8 mouse cellular contexts compared by ENCODE assay signal in genomic region chr11:73024236-73024904, GRCm38 (mm10). TPM values are rescaled to one million over a fixed set of nuclear protein-coding genes. Genes with fewer than 3 reads are reported as not detected.
DNase-seq lines count a peak whose midpoint lies in the region; ATAC-seq lines count a peak whose summit lies in the region.

No protein-coding gene starts in this region.

- peaks cover 45% of the 10 kb centered on the region for H3K27me3 ChIP-seq in hindbrain, embryonic 10.5 days (ENCODE audit: insufficient read depth, poor library complexity, severe bottlenecking)
- H3K27me3 ChIP-seq in hindbrain, embryonic 12.5 days: peaks cover 29% of the 10 kb centered on the region
- peaks cover 35% of the 10 kb centered on the region for H3K27me3 ChIP-seq in heart, embryonic 10.5 days (ENCODE audit: insufficient read depth, poor library complexity, severe bottlenecking)
- H3K27me3 ChIP-seq in limb, embryonic 13.5 days: peaks cover 29% of the 10 kb centered on the region

- peaks cover 19% of the 10 kb centered on the region for H3K4me1 ChIP-seq in hindbrain, embryonic 10.5 days (replicated peaks)
- H3K4me1 ChIP-seq in hindbrain, embryonic 12.5 days: peaks cover 20% of the 10 kb centered on the region
- peaks cover 50% of the 10 kb centered on the region for H3K4me1 ChIP-seq in heart, embryonic 10.5 days
- H3K4me1 ChIP-seq in limb, embryonic 13.5 days: peaks cover 27% of the 10 kb centered on the region

- no peaks in the 10 kb centered on the region for H3K9me3 ChIP-seq in hindbrain, embryonic 10.5 days
- no peaks in the 10 kb centered on the region for H3K9me3 ChIP-seq in hindbrain, embryonic 12.5 days (replicated peaks)
- no peaks in the 10 kb centered on the region for H3K9me3 ChIP-seq in heart, embryonic 10.5 days
- H3K9me3 ChIP-seq in limb, embryonic 13.5 days: no peaks in the 10 kb centered on the region

- WGBS in hindbrain, embryonic 10.5 days: 65% methylated on average over 7 of the region's 7 CpGs
- WGBS in hindbrain, embryonic 12.5 days: 65% methylated on average over 7 of the region's 7 CpGs
- 43% methylated on average over 7 of the region's 7 CpGs for WGBS in heart, embryonic 10.5 days
- WGBS in limb, embryonic 13.5 days: 47% methylated on average over 7 of the region's 7 CpGs

- H3K27ac ChIP-seq in hindbrain, embryonic 10.5 days: peak overlapping the region; percentile 6
- no peak overlapping the region for H3K27ac ChIP-seq in hindbrain, embryonic 12.5 days
- H3K27ac ChIP-seq in heart, embryonic 10.5 days: peak overlapping the region; percentile 31; the same call in 1 of the 2 replicates
- H3K27ac ChIP-seq in limb, embryonic 13.5 days: peak overlapping the region; percentile 53; the same call in 1 of the 2 replicates

- no peak overlapping the region for H3K4me3 ChIP-seq in hindbrain, embryonic 10.5 days
- no peak overlapping the region for H3K4me3 ChIP-seq in hindbrain, embryonic 12.5 days
- no peak overlapping the region for H3K4me3 ChIP-seq in heart, embryonic 10.5 days
- no peak overlapping the region for H3K4me3 ChIP-seq in limb, embryonic 13.5 days

- ATAC-seq in hindbrain, embryonic 12.5 days (ENCODE audit: low FRiP score): no peak
- peak; percentile 10; the same call in 1 of the 2 replicates for ATAC-seq in limb, embryonic 13.5 days (ENCODE audit: low FRiP score, low read depth)

- intact Hi-C loops in left cerebral cortex, postnatal 36 days (cut with DNase I): no loop called here

- no peaks in the 10 kb centered on the region for H3K36me3 ChIP-seq in hindbrain, embryonic 10.5 days
- H3K36me3 ChIP-seq in hindbrain, embryonic 12.5 days: peaks cover 8% of the 10 kb centered on the region; the same call in 1 of the 2 replicates
- H3K36me3 ChIP-seq in heart, embryonic 10.5 days: no peaks in the 10 kb centered on the region
- H3K36me3 ChIP-seq in limb, embryonic 13.5 days: no peaks in the 10 kb centered on the region

- no peak for DNase-seq in hindbrain, embryonic 10.5 days (ENCODE audit: low spot score)
- DNase-seq in heart, embryonic 10.5 days (ENCODE audit: low spot score): no peak
- peak; percentile 79 to 82 for DNase-seq in monocyte, adult 2 months (ENCODE audit: low read depth in 1 of 2, low spot score in 2 of 2)
- no peak for DNase-seq in right cerebral cortex, adult 18-20 months
- DNase-seq in cerebellum, postnatal 25 days: no peak
- no peak for DNase-seq in left cerebral cortex, postnatal 36 days (ENCODE audit: low spot score in 2 of 2)

- H3K4me2 ChIP-seq in hindbrain, embryonic 12.5 days (replicated peaks): no peak overlapping the region
- H3K4me2 ChIP-seq in limb, embryonic 13.5 days (replicated peaks): 0 out of 2 replicates have a peak overlapping the region, but pooled peaks have one; percentile 1

- H3K9ac ChIP-seq in hindbrain, embryonic 12.5 days: no peak overlapping the region
- H3K9ac ChIP-seq in limb, embryonic 13.5 days: no peak overlapping the region

RNA-seq across cellular contexts. Expression of gene Camkk1, which starts 5.6 kb away (rescaled TPM):
- 5.8 and 6.6 TPM in 2 replicates for polyA plus RNA-seq in hindbrain, embryonic 10.5 days (2016; fragmentation: Nextera tagmentation; extraction: Ambion mirVana)
- 13.3 and 13.6 TPM in 2 replicates for polyA plus RNA-seq in hindbrain, embryonic 12.5 days (2016; fragmentation: Nextera tagmentation; extraction: Ambion mirVana)
- polyA plus RNA-seq in heart, embryonic 10.5 days (2016; fragmentation: Nextera tagmentation; extraction: Ambion mirVana): 2.2 and 3.4 TPM in 2 replicates
- polyA plus RNA-seq in limb, embryonic 13.5 days (2015; fragmentation: Nextera tagmentation; extraction: Ambion mirVana): 11.3 and 12.7 TPM in 2 replicates
- total RNA-seq in left cerebral cortex, postnatal 36 days (2021): 100 to 1,000 TPM; 102 to 106 TPM

RNA-seq across cellular contexts. Expression of gene Ncbp3, which starts 23.2 kb away (rescaled TPM):
- polyA plus RNA-seq in hindbrain, embryonic 10.5 days (2016; fragmentation: Nextera tagmentation; extraction: Ambion mirVana): 10.5 and 12.4 TPM in 2 replicates
- 13.4 and 13.5 TPM in 2 replicates for polyA plus RNA-seq in hindbrain, embryonic 12.5 days (2016; fragmentation: Nextera tagmentation; extraction: Ambion mirVana)
- 11.2 and 11.6 TPM in 2 replicates for polyA plus RNA-seq in heart, embryonic 10.5 days (2016; fragmentation: Nextera tagmentation; extraction: Ambion mirVana)
- 14.0 and 14.5 TPM in 2 replicates for polyA plus RNA-seq in limb, embryonic 13.5 days (2015; fragmentation: Nextera tagmentation; extraction: Ambion mirVana)
- 10 to 100 TPM in 1 of 2 experiments, 1 to 10 TPM in 1; 7.5 to 10.6 TPM for total RNA-seq in left cerebral cortex, postnatal 36 days (2021)

RNA-seq across cellular contexts. Expression of gene P2rx1, which starts 25.5 kb away (rescaled TPM):
- 0.83 and 1.8 TPM in 2 replicates for polyA plus RNA-seq in hindbrain, embryonic 10.5 days (2016; fragmentation: Nextera tagmentation; extraction: Ambion mirVana)
- 0.81 and 1.2 TPM in 2 replicates for polyA plus RNA-seq in hindbrain, embryonic 12.5 days (2016; fragmentation: Nextera tagmentation; extraction: Ambion mirVana)
- 2.6 and 4.8 TPM in 2 replicates for polyA plus RNA-seq in heart, embryonic 10.5 days (2016; fragmentation: Nextera tagmentation; extraction: Ambion mirVana)
- 0.84 and 1.0 TPM in 2 replicates for polyA plus RNA-seq in limb, embryonic 13.5 days (2015; fragmentation: Nextera tagmentation; extraction: Ambion mirVana)
- total RNA-seq in left cerebral cortex, postnatal 36 days (2021): under 1 TPM; 0.36 to 0.62 TPM

Comparison
In these comparisons a context has a peak if more than half of its experiments do, and no peak if none do; other contexts are left out.
1. DNase-seq: peak in monocyte, adult 2 months (2 of 2); none in hindbrain, embryonic 10.5 days (single experiment), heart, embryonic 10.5 days (single experiment), right cerebral cortex, adult 18-20 months (single experiment), cerebellum, postnatal 25 days (0 of 2) and left cerebral cortex, postnatal 36 days (0 of 2).